Mouse (Mus musculus): ENCODE measurements around the gene Zfp385b.

Gene Zfp385b

GRCm38 (mm10) chr2:77790846-77791245 lies 28.6 kb downstream of the Zfp385b start:
- in situ Hi-C loops (cut with MboI; ENCODE audit: low sequenced_read_pairs), result no loop called here

- in situ Hi-C loops (cut with MboI; ENCODE audit: low sequenced_read_pairs), result no loop called here
These were observed 29.1 kb downstream of the Zfp385b start for GRCm38 (mm10) chr2:77790295-77790694.

DNA sequence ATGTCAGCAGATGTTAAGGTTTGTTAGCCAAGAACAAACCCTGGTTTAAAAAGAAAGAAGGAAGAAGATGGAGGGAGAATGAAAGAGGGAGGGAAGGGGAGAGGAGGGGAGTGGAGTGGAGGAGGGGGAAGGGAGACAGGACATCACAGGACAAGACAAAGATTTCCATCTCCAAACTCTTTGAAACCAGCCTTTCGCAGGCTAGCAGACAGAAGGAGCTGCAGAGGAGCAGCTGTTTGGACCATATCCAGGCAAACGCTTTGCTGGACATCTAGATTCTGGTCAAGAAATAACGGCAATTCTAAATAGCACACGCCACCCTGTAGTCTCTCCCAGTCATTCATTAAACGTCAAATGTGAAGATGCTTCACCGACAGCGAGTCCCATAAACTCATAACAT lies 38.0 kb downstream of the Zfp385b start:
- in situ Hi-C loops (cut with MboI; ENCODE audit: low sequenced_read_pairs), result no loop called here

DNA sequence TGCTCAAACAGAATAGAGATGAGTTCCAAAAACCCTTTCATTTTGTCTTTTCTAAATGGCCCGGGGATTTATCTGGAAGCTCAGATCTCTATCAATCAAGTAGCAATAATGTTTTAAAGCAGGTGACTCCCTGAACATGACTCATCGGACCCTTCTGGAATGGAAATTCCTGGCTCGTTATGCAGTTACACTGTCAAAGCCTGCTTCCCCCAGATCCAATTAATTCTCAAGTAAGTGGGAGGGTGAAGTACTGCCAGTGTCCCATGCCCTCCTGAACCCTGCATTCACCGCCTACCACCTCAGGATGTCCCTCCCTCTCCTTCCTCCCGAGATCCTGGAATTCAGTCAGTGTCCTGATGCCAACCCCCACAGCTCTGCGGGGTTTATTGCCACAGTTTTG lies 41.7 kb downstream of the Zfp385b start:
- in situ Hi-C loops (cut with MboI; ENCODE audit: low sequenced_read_pairs), result no loop called here

- in situ Hi-C loops (cut with MboI; ENCODE audit: low sequenced_read_pairs), result no loop called here
These were observed 42.3 kb downstream of the Zfp385b start for GRCm38 (mm10) chr2:77777047-77777686.

GRCm38 (mm10) chr2:77775247-77775880 lies 44.1 kb downstream of the Zfp385b start:
- in situ Hi-C loops (cut with MboI; ENCODE audit: low sequenced_read_pairs), result no loop called here

DNA sequence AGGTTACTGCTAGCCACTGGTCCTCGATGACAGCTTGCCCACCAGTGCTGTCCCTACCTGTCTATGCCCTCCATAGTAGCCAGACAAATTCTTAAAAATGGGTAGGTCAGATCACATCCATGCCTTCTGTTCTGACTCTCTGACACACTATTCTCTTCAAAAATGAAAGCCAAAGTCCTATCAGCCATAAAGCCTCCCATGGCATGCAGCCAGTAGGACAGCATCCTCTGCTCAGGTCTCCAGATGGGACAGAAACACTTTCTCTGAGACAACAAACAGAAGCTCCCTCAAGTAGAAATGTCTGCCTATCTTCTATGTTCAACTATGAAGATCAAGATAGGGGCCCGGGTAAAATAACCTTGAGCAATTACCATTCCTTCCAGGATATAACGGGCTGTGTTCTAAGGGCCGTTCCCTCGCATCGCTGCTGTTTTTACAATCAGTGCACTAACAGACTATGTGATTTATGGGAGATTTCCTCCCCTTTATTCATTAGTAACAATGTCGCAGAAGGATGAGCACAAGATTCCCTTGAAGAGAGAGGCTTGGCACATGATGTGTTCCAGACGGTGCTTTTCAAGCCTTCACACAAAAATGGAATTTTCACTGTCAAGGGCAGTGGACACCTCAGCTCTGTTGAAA lies 49.3 kb downstream of the Zfp385b start:
- in situ Hi-C loops (cut with MboI; ENCODE audit: low sequenced_read_pairs), result no loop called here

DNA sequence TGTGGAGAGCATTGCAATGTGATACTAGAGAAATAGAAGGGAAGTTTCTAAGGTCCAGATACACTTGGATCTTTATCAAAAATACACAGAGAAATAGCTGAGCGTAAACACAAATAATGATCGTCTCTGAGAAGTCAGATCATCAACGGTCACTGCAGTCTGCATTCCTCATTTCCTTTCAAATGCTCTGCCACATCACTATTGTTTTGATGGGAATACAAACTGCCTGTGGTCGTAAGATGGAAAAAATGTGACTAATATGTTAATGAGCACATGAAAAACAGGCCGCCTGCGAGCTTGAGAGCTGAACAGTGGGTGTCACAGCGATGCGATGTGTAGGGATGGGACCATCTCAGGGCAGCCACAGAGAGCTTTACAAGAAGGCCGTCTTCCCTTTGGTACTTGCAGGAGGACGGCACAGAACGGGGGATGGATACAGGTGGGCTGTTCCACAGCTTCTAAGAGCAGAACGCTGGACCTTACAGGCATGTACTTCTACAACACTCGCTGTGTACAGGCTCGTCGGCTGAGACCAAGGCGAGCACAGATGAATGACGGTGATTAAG lies 51.0 kb downstream of the Zfp385b start:
- in situ Hi-C loops (cut with MboI; ENCODE audit: low sequenced_read_pairs), result no loop called here

DNA sequence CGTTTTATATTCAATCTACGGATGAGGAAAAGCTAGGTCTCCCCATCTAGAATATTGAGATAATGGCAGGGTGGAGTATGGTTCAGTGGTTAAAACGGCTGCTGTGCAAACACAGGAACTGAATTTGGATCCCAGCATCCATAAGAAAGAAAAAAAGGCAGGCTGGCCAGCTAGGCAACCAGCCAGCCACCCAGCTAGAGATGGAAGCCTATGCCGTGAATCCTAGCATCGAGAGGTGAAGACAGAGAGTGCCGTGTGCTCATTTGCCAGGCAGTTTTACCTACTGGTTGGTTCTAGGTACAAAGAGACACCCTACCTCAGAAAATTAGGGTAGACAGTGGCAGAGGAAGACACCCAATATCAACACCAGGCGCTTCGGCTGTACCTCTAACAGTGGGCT lies 57.5 kb downstream of the Zfp385b start:
- in situ Hi-C loops (cut with MboI; ENCODE audit: low sequenced_read_pairs), result no loop called here

DNA sequence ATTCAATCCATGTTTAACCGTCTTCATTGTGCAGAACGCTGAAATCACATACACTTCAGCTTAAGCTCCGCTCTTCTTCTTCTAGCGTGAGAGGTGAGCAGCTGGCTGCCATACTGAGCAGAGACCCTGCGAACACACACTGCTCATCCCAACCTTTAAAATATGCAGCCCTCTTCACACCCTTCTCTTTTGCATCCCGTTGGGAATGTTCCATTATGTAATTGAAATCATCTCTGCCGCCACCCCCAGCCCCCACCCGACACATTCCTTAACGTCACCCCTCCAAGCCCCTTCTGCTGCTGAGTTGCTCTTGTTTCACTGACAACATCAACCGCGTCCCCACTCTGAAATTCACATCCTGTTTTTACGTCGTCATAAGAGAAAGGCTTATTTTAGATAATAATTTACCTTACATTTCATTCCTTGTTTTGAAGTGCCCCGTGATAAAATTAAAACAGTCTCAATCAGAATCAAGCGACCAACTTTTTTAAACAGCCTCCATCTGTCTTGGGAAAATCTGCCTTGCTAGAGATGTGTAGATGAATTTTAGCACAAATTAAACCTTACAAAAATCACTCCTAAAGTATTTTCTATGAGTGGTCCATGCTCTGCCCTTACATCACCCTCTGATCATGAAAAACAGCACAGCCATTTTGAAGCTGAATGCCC lies 60.9 kb downstream of the Zfp385b start:
- in situ Hi-C loops (cut with MboI; ENCODE audit: low sequenced_read_pairs), result no loop called here

DNA sequence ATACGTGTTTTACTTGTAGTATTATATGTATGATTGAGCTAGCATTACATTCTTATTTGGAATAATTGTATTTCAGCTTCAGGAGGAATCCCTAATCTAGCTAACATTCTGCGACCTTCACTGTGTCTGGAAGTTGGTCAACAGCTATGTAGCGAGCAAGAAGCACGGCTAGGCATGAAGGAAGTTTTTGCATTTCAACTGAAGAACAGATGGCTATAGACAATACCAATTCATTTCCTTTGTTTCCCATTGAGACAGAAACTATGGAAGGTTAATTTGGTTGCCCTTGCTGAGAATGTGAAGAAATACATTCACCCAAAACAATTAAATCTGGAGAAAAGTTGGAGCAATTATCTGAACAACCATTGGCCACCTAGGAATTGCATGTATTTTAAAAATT lies 66.9 kb downstream of the Zfp385b start:
- in situ Hi-C loops (cut with MboI; ENCODE audit: low sequenced_read_pairs), result no loop called here

- in situ Hi-C loops (cut with MboI; ENCODE audit: low sequenced_read_pairs), result no loop called here
These were observed 69.8 kb downstream of the Zfp385b start for GRCm38 (mm10) chr2:77749631-77750030.

GRCm38 (mm10) chr2:77746417-77746816 lies 73.0 kb downstream of the Zfp385b start:
- in situ Hi-C loops (cut with MboI; ENCODE audit: low sequenced_read_pairs), result no loop called here

GRCm38 (mm10) chr2:77745246-77745645 lies 74.2 kb downstream of the Zfp385b start:
- in situ Hi-C loops (cut with MboI; ENCODE audit: low sequenced_read_pairs), result no loop called here

DNA sequence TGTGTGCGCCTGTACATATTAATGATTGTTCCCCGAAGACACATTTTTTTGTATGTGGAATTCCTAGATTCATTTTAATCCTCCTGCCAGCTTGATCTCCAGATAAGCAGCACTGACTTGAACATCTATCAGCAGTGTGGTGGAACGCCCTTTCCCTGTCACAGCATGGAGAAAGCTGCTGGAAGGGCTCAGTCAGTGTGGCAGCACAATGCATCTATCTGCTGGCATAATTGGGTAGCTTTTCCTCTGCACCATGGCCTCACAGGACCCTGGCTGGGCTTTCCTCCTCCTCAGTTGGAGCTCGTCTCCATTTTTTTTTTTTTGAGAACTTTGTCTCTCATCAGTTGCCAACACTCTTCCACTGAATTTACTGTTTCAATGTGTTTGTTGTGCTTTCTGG lies 77.1 kb downstream of the Zfp385b start:
- in situ Hi-C loops (cut with MboI; ENCODE audit: low sequenced_read_pairs), result no loop called here

DNA sequence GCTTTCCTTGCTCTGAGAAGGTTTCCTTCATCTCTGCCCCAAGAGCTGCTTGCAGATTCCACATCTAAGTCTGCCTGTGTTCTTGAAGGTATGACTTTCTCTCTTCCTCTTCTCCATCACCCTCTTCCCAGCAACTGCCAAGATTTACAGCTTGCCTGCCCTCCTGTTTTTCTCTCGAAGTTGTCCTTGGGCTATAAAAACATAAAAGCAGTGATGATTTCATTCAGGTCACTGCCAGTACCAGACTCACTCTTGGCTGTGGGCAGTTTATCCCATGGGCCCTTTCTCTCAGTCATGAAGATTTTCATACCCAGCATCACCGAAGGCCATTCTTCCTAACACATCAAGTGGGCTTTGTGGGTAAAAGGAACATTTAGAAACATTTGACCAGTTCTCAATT lies 89.2 kb downstream of the Zfp385b start:
- in situ Hi-C loops (cut with MboI; ENCODE audit: low sequenced_read_pairs), result no loop called here

- in situ Hi-C loops (cut with MboI; ENCODE audit: low sequenced_read_pairs), result no loop called here
These were observed 92.6 kb downstream of the Zfp385b start for GRCm38 (mm10) chr2:77726798-77727197.

DNA sequence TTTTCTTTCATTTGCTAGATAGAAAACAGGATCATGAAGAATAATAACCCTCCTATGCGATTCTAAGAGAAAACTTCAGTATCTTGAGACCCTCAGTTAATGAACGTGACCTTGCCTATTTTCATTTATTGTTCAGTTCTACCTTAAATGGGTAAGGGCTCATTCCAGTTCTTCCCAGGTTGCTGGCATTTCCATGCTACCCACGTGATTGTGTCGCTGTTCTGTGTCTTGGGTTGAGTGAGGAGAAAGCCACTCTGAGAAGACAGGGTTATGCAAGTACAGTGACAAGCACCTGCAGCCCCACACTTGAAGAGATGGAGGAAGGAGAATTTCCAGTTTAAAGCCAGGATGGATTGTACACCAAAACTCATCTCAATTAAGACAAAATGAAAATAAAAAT lies 98.6 kb downstream of the Zfp385b start:
- in situ Hi-C loops (cut with MboI; ENCODE audit: low sequenced_read_pairs), result no loop called here

DNA sequence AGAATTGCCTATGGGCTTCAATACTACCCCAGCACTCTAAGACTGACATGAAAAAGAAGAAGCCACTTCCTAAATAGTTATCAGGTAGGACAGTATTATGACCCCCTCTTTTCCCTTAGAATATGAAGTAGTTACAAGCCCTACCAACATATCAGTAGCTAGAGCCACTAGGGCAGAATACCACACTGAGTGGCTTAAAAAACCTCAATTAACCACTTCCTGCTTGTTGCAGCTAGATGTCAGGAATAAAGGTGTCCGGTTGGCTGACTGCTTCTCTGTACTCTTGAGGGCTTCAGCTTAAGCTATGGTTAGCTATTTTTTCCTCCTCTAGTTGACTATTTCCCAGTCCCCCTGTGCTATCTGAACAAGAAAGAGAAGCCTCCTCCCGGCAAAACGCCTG lies 103.1 kb downstream of the Zfp385b start:
- in situ Hi-C loops (cut with MboI; ENCODE audit: low sequenced_read_pairs), result no loop called here

- in situ Hi-C loops (cut with MboI; ENCODE audit: low sequenced_read_pairs), result no loop called here
These were observed 105.6 kb downstream of the Zfp385b start for GRCm38 (mm10) chr2:77713886-77714285.

- in situ Hi-C loops (cut with MboI; ENCODE audit: low sequenced_read_pairs), result no loop called here
These were observed 107.7 kb downstream of the Zfp385b start for GRCm38 (mm10) chr2:77711751-77712150.

Data from CH12F3 (cell line).